Mouse (Mus musculus) spleen, postnatal 4 days (tissue): ENCODE data around the gene Zfp507.

Experiments used
- DNase-seq, 2 experiments: peaks; one replicate each; pipeline ENCODE4 v3.0.0; 2022; ENCODE audit warnings: low spot score in 2 of 2

The Zfp507 gene

DNA sequence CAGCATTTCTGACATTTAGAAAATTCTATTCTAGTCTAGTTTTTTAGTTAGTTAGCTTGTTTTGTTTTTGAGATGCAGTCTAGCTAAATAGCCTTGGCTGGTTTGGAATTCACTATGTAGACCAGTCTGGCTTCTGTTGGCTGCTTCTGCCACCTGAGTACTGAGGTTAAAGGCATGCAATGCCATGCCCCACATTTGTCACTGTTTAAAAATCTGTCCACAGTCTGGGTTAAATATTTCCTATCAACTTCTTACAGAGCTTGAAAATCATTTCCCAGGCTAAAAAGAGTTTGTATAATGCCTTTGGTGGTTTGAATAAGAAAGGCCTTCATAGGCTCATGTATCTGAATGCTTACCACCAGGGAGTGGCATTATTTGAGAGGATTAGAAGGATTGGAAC lies 63.9 kb downstream of the Zfp507 start:
- no peak for DNase-seq

DNA sequence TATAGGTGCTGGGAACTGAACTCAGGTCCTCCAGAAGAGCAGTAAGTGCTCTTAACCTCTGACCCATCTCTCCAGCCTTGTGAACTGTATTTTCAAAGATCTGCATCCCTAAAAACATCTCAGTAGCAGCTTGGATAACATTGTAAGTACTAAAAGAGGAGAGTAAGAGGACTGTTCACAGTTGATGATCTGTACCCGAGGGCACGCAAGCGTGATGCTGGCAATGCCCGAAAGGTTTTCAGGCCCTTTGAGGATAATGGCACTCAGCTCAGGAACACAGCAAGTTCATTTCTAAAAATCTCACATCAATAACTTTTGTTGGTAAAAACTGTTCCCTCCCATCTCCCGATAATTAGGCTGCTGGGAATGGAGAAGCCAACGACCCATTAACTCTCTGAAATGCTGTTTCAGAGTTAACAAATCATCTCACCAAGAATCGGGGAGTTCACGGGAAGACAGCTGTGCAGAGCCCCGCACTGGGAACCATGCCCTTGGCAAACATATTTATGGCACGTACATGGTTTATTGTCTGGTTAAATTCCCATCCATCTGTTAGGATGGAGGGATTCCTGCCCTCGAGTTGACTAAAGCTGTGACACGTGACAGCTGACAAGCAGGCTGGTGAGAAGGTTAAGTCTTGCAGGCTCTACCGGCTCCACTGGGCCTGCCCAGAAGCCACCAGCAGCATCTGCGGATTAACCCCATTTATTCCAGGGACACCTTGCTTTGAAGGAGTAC lies 69.3 kb downstream of the Zfp507 start:
- DNase-seq: no peak

DNA sequence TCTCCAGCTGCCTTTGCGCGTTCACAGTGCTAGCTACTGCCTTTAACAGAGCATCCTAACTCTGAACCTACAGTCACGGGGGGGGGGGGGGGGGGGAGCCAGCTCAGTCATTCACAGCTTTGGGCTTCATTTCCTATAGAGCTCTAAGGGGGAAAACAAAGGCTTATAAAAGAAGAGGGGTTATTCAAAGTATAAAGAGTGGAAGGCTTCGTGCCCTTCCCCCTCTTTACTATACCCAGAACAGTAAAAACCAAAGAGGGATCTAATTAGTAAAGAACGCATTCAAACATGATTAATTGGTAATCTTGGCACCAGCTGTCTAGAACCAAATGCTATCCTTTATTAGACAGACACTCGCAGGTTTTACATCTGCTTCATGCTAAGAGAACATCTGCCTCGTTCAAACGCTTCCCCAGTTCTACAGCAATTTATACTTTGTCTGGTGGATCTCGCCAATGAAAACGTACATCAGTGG lies 70.2 kb downstream of the Zfp507 start:
- DNase-seq: no peak

DNA sequence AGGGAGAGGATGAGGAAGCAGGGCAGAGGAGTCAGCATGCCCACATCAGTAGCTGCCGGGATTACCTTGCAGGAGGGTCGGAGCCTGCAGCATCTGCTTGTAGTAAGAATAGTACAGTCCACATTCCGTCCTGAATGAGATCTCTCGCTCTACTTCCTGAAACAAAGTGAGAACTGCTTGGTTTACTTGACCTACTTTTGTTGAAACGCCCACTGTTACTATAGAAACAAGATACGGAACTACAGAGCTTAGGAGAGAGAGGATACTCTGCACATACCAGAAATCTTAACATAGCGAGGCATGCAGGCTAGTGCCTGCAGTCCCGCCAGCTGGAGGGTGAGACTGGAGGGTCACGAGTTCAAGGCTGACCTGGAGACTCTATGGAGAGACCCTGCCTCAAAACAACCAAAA lies 73.2 kb downstream of the Zfp507 start:
- no peak for DNase-seq

DNA sequence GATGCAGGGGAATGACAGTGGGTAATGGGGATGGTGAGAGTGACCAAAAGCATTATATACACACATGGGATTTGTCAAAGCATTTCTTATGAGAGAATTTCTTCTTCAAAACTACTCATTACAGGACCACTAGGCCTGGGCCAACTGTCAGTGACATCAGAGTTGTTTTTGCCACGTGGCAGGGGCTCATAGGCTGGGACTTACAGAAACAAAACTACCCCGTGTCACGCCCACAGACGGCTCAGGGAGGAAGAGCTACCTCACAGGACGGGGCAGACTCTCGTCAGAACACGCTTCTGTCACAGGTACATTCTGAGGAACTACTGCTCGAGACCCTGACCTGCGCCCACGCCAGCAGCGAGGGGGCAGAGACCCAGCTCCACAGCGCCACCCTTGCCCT lies 74.4 kb downstream of the Zfp507 start:
- no peak for DNase-seq

DNA sequence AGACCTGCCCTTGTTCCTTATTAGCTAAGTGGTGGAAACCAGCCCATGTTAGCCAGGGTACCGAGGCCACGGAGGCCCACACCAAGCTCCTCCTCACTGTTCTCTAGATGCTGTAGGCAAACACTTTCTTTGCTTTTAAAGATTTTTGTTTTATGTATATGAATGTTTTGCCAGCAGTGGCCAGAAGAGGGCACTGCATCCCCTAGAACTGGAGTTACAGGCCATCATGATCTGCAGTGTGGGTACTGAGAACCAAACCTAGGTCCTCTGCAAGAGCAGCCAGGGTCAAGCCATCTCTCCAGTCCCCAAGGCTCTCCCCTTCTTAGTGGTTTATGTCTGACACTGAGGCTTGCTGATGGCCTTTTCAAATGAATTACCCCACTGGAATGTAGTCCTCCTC lies 79.8 kb downstream of the Zfp507 start:
- no peak for DNase-seq
